Mouse (Mus musculus): ENCODE measurements around the gene Limd1. TPM values are rescaled to one million over a fixed set of nuclear protein-coding genes. Genes with fewer than 3 reads are reported as not detected.
A peak's percentile ranks its signal among the peaks of the same experiment; 100 is the strongest.

Limd1 gene
- polyA plus RNA-seq, 2 experiments: 32.5 to 58.4 TPM

GRCm38 (mm10) chr9:123448594-123448993 is 29.9 kb upstream of the Limd1 start:
- no peaks in the 10 kb centered on the region for H3K27me3 ChIP-seq (ENCODE audit: control insufficient read depth, insufficient read depth, low read length)
- no peaks in the 10 kb centered on the region for H3K4me1 ChIP-seq (ENCODE audit: control insufficient read depth, insufficient read depth, low read length)
- no peak overlapping the region for H3K4me3 ChIP-seq (replicated peaks; ENCODE audit: low read length)
- H3K9me3 ChIP-seq (ENCODE audit: control insufficient read depth, low read length): no peaks in the 10 kb centered on the region
- ATAC-seq (ENCODE audit: low FRiP score, low read depth): no peak
- TF ChIP-seq POLR2A (IDR thresholded peaks at IDR 0.05; ENCODE audit: borderline replicate concordance, extremely low read depth, insufficient read depth, insufficient read length): no peak
- no peak for DNase-seq (ENCODE audit: low spot score)
- H3K9ac ChIP-seq (ENCODE audit: low read depth, low read length, severe bottlenecking): no peak overlapping the region
- H3K27ac ChIP-seq (replicated peaks; ENCODE audit: low read depth, low read length): no peak overlapping the region
- no peak overlapping the region for H3K4me2 ChIP-seq (replicated peaks; ENCODE audit: low read depth, low read length, severe bottlenecking)
- H3K36me3 ChIP-seq (ENCODE audit: control insufficient read depth, insufficient read depth, low read length): no peaks in the 10 kb centered on the region; the same call in 1 of the 2 replicates

GRCm38 (mm10) chr9:123450174-123450573 is 28.3 kb upstream of the Limd1 start:
- Histone ChIP-seq H3K4me3 (replicated peaks; ENCODE audit: low read length) (no peak overlapping the region), H3K27ac (replicated peaks; ENCODE audit: low read depth, low read length) (no peak overlapping the region), H3K36me3 (ENCODE audit: control insufficient read depth, insufficient read depth, low read length) (peaks cover 8% of the 10 kb centered on the region; the same call in 1 of the 2 replicates), H3K9ac (ENCODE audit: low read depth, low read length, severe bottlenecking) (no peak overlapping the region), H3K27me3 (ENCODE audit: control insufficient read depth, insufficient read depth, low read length) (no peaks in the 10 kb centered on the region), H3K4me2 (replicated peaks; ENCODE audit: low read depth, low read length, severe bottlenecking) (no peak overlapping the region), H3K9me3 (ENCODE audit: control insufficient read depth, low read length) (no peaks in the 10 kb centered on the region), H3K4me1 (ENCODE audit: control insufficient read depth, insufficient read depth, low read length) (no peaks in the 10 kb centered on the region)
- DNase-seq (ENCODE audit: low spot score) (peak; percentile 40), ATAC-seq (ENCODE audit: low FRiP score, low read depth) (no peak)
- WGBS: 38% methylated on average over 2 of the region's 2 CpGs
- no peak for TF ChIP-seq POLR2A (IDR thresholded peaks at IDR 0.05; ENCODE audit: borderline replicate concordance, extremely low read depth, insufficient read depth, insufficient read length)

- H3K9me3 ChIP-seq (ENCODE audit: control insufficient read depth, low read length): no peaks in the 10 kb centered on the region
- no peak overlapping the region for H3K4me3 ChIP-seq (replicated peaks; ENCODE audit: low read length)
- no peak overlapping the region for H3K9ac ChIP-seq (ENCODE audit: low read depth, low read length, severe bottlenecking)
- H3K27me3 ChIP-seq (ENCODE audit: control insufficient read depth, insufficient read depth, low read length): no peaks in the 10 kb centered on the region
- no peak overlapping the region for H3K4me2 ChIP-seq (replicated peaks; ENCODE audit: low read depth, low read length, severe bottlenecking)
- no peak overlapping the region for H3K27ac ChIP-seq (replicated peaks; ENCODE audit: low read depth, low read length)
- H3K36me3 ChIP-seq (ENCODE audit: control insufficient read depth, insufficient read depth, low read length): peaks cover 23% of the 10 kb centered on the region
- DNase-seq (ENCODE audit: low spot score) (no peak), ATAC-seq (ENCODE audit: low FRiP score, low read depth) (no peak)
- TF ChIP-seq POLR2A (IDR thresholded peaks at IDR 0.05; ENCODE audit: borderline replicate concordance, extremely low read depth, insufficient read depth, insufficient read length): no peak
- WGBS: 66% methylated on average over 3 of the region's 3 CpGs
- no peaks in the 10 kb centered on the region for H3K4me1 ChIP-seq (ENCODE audit: control insufficient read depth, insufficient read depth, low read length)
These were observed 26.7 kb upstream of the Limd1 start for GRCm38 (mm10) chr9:123451772-123452171.

GRCm38 (mm10) chr9:123456634-123457602 is 21.6 kb upstream of the Limd1 start:
- peaks cover 30% of the 10 kb centered on the region for H3K36me3 ChIP-seq (ENCODE audit: control insufficient read depth, insufficient read depth, low read length)
- no peak overlapping the region for H3K4me3 ChIP-seq (replicated peaks; ENCODE audit: low read length)
- DNase-seq (ENCODE audit: low spot score): peak; percentile 44
- no peaks in the 10 kb centered on the region for H3K9me3 ChIP-seq (ENCODE audit: control insufficient read depth, low read length)
- H3K4me1 ChIP-seq (ENCODE audit: control insufficient read depth, insufficient read depth, low read length): no peaks in the 10 kb centered on the region; the same call in 1 of the 2 replicates
- H3K27me3 ChIP-seq (ENCODE audit: control insufficient read depth, insufficient read depth, low read length): no peaks in the 10 kb centered on the region
- no peak overlapping the region for H3K4me2 ChIP-seq (replicated peaks; ENCODE audit: low read depth, low read length, severe bottlenecking)
- no peak for ATAC-seq (ENCODE audit: low FRiP score, low read depth)
- no peak for TF ChIP-seq POLR2A (IDR thresholded peaks at IDR 0.05; ENCODE audit: borderline replicate concordance, extremely low read depth, insufficient read depth, insufficient read length)
- H3K27ac ChIP-seq (replicated peaks; ENCODE audit: low read depth, low read length): no peak overlapping the region; the same call in 1 of the 2 replicates
- WGBS: 56% methylated on average over 9 of the region's 9 CpGs
- H3K9ac ChIP-seq (ENCODE audit: low read depth, low read length, severe bottlenecking): no peak overlapping the region

- no peak for DNase-seq (ENCODE audit: low spot score)
- Histone ChIP-seq H3K27ac (replicated peaks; ENCODE audit: low read depth, low read length) (no peak overlapping the region; the same call in 1 of the 2 replicates), H3K27me3 (ENCODE audit: control insufficient read depth, insufficient read depth, low read length) (no peaks in the 10 kb centered on the region), H3K4me3 (replicated peaks; ENCODE audit: low read length) (no peak overlapping the region), H3K9me3 (ENCODE audit: control insufficient read depth, low read length) (no peaks in the 10 kb centered on the region), H3K4me1 (ENCODE audit: control insufficient read depth, insufficient read depth, low read length) (no peaks in the 10 kb centered on the region; the same call in 1 of the 2 replicates), H3K4me2 (replicated peaks; ENCODE audit: low read depth, low read length, severe bottlenecking) (no peak overlapping the region), H3K36me3 (ENCODE audit: control insufficient read depth, insufficient read depth, low read length) (peaks cover 33% of the 10 kb centered on the region), H3K9ac (ENCODE audit: low read depth, low read length, severe bottlenecking) (no peak overlapping the region)
- no peak for TF ChIP-seq POLR2A (IDR thresholded peaks at IDR 0.05; ENCODE audit: borderline replicate concordance, extremely low read depth, insufficient read depth, insufficient read length)
- no peak for ATAC-seq (ENCODE audit: low FRiP score, low read depth)
- WGBS: 48% methylated on average over 2 of the region's 2 CpGs
These were observed 20.9 kb upstream of the Limd1 start for GRCm38 (mm10) chr9:123457603-123458002.

Measured in limb, embryonic 14.5 days (tissue).